ENCODE assay signal across 23 mouse cellular contexts in the genomic region with DNA sequence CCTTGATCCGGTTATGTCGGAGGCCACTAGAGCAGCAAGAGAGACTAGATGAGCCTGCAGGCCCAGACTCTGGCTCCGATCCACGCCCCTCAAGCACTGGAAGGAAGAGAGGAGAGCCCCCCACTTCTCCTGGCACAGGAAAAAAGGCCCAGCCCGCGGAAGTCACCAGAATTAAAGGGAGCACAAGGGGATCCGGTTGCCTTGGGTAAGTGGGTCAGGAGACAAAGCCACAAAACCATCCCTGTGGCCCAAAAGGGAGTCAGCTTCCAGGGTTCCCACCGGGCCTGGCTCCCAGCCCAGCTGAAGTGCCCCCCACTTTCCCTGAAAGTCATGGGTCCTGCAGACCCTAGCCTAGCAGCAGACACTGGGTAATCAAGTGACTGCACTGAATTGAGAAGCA. TPM values are rescaled to one million over a fixed set of nuclear protein-coding genes. Genes with fewer than 3 reads are reported as not detected.
DNase-seq lines count a peak whose midpoint lies in the region; ATAC-seq and TF ChIP-seq lines count a peak whose summit lies in the region.
"Had no signal": no experiment of that assay in that cellular context is flagged by ENCODE, and none has a peak within 500 bp of the region (broad histone marks: within the 10 kb centered on the region; RNA-seq: fewer than 3 reads in every experiment).

No protein-coding gene starts in this region.

- 46% methylated on average over 8 of the region's 8 CpGs for WGBS in hindbrain, postnatal 0 days
- WGBS in hindbrain, embryonic 12.5 days = 88% methylated on average over 8 of the region's 8 CpGs
- WGBS in midbrain, embryonic 11.5 days = 92% methylated on average over 8 of the region's 8 CpGs
- WGBS in midbrain, embryonic 10.5 days = 82% methylated on average over 8 of the region's 8 CpGs

- H3K27ac ChIP-seq in hindbrain, postnatal 0 days = no peak overlapping the region
- H3K27ac ChIP-seq in hindbrain, embryonic 12.5 days = no peak overlapping the region
- H3K27ac ChIP-seq in midbrain, embryonic 11.5 days (ENCODE audit: low read depth, low read length) = no peak overlapping the region
- no peak overlapping the region for H3K27ac ChIP-seq in midbrain, embryonic 10.5 days (replicated peaks)
- H3K27ac ChIP-seq: hindbrain, embryonic 10.5 days; limb, embryonic 15.5 days; liver, embryonic 14.5 days; stomach, postnatal 0 days had no signal

- H3K4me1 ChIP-seq in hindbrain, postnatal 0 days (ENCODE audit: insufficient read depth, low read length) = no peaks in the 10 kb centered on the region; the same call in 1 of the 2 replicates
- peaks cover 9% of the 10 kb centered on the region for H3K4me1 ChIP-seq in hindbrain, embryonic 12.5 days
- peaks cover 2% of the 10 kb centered on the region; the same call in 1 of the 2 replicates for H3K4me1 ChIP-seq in midbrain, embryonic 11.5 days (ENCODE audit: control insufficient read depth, insufficient read depth, low read length)
- peaks cover 12% of the 10 kb centered on the region for H3K4me1 ChIP-seq in midbrain, embryonic 10.5 days

- no peaks in the 10 kb centered on the region for H3K36me3 ChIP-seq in hindbrain, postnatal 0 days (ENCODE audit: insufficient read depth, low read length)
- H3K36me3 ChIP-seq in hindbrain, embryonic 12.5 days = no peaks in the 10 kb centered on the region
- no peaks in the 10 kb centered on the region for H3K36me3 ChIP-seq in midbrain, embryonic 11.5 days (ENCODE audit: control insufficient read depth, insufficient read depth, low read length)
- no peaks in the 10 kb centered on the region for H3K36me3 ChIP-seq in midbrain, embryonic 10.5 days
- H3K36me3 ChIP-seq: hindbrain, embryonic 10.5 days; limb, embryonic 15.5 days had no signal

- TF ChIP-seq CTCF in hindbrain, postnatal 0 days (IDR thresholded peaks at IDR 0.05; ENCODE audit: low read depth) = no peak

- peak; percentile 15 for DNase-seq in cerebellum, adult 9-10 months
- no peak for DNase-seq in cerebellum, adult 11 months
- peak; percentile 74 for DNase-seq in hindbrain, postnatal 0 days (ENCODE audit: low spot score)
- DNase-seq in midbrain, embryonic 11.5 days (ENCODE audit: low spot score, missing footprints) = peak; percentile 39
- DNase-seq in midbrain, embryonic 10.5 days (ENCODE audit: low spot score) = no peak
- peak; percentile 45 to 62 for DNase-seq in cerebellum, postnatal 10 days
- DNase-seq in gastrocnemius, postnatal 4 days (ENCODE audit: low spot score in 2 of 2) = no peak
- DNase-seq: adrenal gland, postnatal 10 days; heart, postnatal 10 days; kidney, adult 18-20 months; layer of hippocampus, postnatal 36 days; lung, embryonic 14.5 days; lung, postnatal 36 days; thymus, adult 2 months; thymus, postnatal 4 days had no signal

- peak; percentile 72 for ATAC-seq in hindbrain, postnatal 0 days
- no peak for ATAC-seq in hindbrain, embryonic 12.5 days (ENCODE audit: low FRiP score)
- ATAC-seq in midbrain, embryonic 11.5 days (ENCODE audit: low FRiP score) = no peak
- ATAC-seq: forebrain, embryonic 16.5 days; inflammation-experienced regulatory T-cells, adult 6 months had no signal

- no peaks in the 10 kb centered on the region for H3K9me3 ChIP-seq in hindbrain, postnatal 0 days (ENCODE audit: low read length)
- no peaks in the 10 kb centered on the region for H3K9me3 ChIP-seq in hindbrain, embryonic 12.5 days (replicated peaks)
- H3K9me3 ChIP-seq in midbrain, embryonic 11.5 days (ENCODE audit: control insufficient read depth, low read length) = no peaks in the 10 kb centered on the region
- no peaks in the 10 kb centered on the region for H3K9me3 ChIP-seq in midbrain, embryonic 10.5 days (replicated peaks)
- H3K9me3 ChIP-seq: hindbrain, embryonic 10.5 days; limb, embryonic 15.5 days had no signal

- no peaks in the 10 kb centered on the region for H3K27me3 ChIP-seq in hindbrain, postnatal 0 days (ENCODE audit: insufficient read depth, low read length)
- 0 out of 2 replicates have a peak, but pooled peaks cover 14% of the 10 kb centered on the region for H3K27me3 ChIP-seq in hindbrain, embryonic 12.5 days
- H3K27me3 ChIP-seq in midbrain, embryonic 11.5 days (ENCODE audit: control insufficient read depth, insufficient read depth, low read length) = no peaks in the 10 kb centered on the region
- H3K27me3 ChIP-seq in midbrain, embryonic 10.5 days (ENCODE audit: low read depth, poor library complexity, severe bottlenecking) = peaks cover 8% of the 10 kb centered on the region

- no peak overlapping the region for H3K4me3 ChIP-seq in hindbrain, postnatal 0 days (ENCODE audit: low read length)
- no peak overlapping the region for H3K4me3 ChIP-seq in hindbrain, embryonic 12.5 days
- no peak overlapping the region for H3K4me3 ChIP-seq in midbrain, embryonic 11.5 days (ENCODE audit: low read depth, low read length)
- H3K4me3 ChIP-seq in midbrain, embryonic 10.5 days = no peak overlapping the region
- H3K4me3 ChIP-seq: hindbrain, embryonic 10.5 days; limb, embryonic 15.5 days had no signal

- H3K9ac ChIP-seq in hindbrain, postnatal 0 days (replicated peaks; ENCODE audit: low read length) = no peak overlapping the region
- H3K9ac ChIP-seq in hindbrain, embryonic 12.5 days = no peak overlapping the region
- no peak overlapping the region for H3K9ac ChIP-seq in midbrain, embryonic 11.5 days (ENCODE audit: low read length)
- H3K9ac ChIP-seq: limb, embryonic 15.5 days; liver, embryonic 14.5 days; lung, embryonic 14.5 days had no signal

- H3K4me2 ChIP-seq in hindbrain, postnatal 0 days (ENCODE audit: low read depth, low read length) = no peak overlapping the region
- no peak overlapping the region for H3K4me2 ChIP-seq in hindbrain, embryonic 12.5 days (replicated peaks)
- H3K4me2 ChIP-seq in midbrain, embryonic 11.5 days = no peak overlapping the region
- H3K4me2 ChIP-seq: heart, embryonic 11.5 days; limb, embryonic 15.5 days; lung, embryonic 14.5 days had no signal

RNA-seq across cellular contexts. Expression of gene Ube2t, which starts 35.9 kb away (rescaled TPM):
- total RNA-seq in hindbrain, postnatal 0 days (2014; rRNA removed) = 4.5 and 5.3 TPM in 2 replicates
- 9.7 and 10.2 TPM in 2 replicates for polyA plus RNA-seq in hindbrain, postnatal 0 days (2015; fragmentation: Nextera tagmentation; extraction: Ambion mirVana)
- 26.6 and 30.8 TPM in 2 replicates for polyA plus RNA-seq in hindbrain, embryonic 12.5 days (2016; fragmentation: Nextera tagmentation; extraction: Ambion mirVana)
- 48.2 and 54.0 TPM in 2 replicates for polyA plus RNA-seq in midbrain, embryonic 11.5 days (2014; fragmentation: Nextera tagmentation; extraction: Ambion mirVana)
- 54.2 and 61.5 TPM in 2 replicates for polyA plus RNA-seq in midbrain, embryonic 10.5 days (2016; fragmentation: Nextera tagmentation; extraction: Ambion mirVana)
- total RNA-seq in gastrocnemius, postnatal 4 days (2021) = 1 to 10 TPM; 9.2 to 9.5 TPM

RNA-seq across cellular contexts. Expression of gene Ppp1r12b, which starts 42.5 kb away (rescaled TPM):
- 26.6 and 36.6 TPM in 2 replicates for total RNA-seq in hindbrain, postnatal 0 days (2014; rRNA removed)
- 12.5 and 12.9 TPM in 2 replicates for polyA plus RNA-seq in hindbrain, postnatal 0 days (2015; fragmentation: Nextera tagmentation; extraction: Ambion mirVana)
- polyA plus RNA-seq in hindbrain, embryonic 12.5 days (2016; fragmentation: Nextera tagmentation; extraction: Ambion mirVana) = 12.7 and 13.2 TPM in 2 replicates
- 7.5 and 9.2 TPM in 2 replicates for polyA plus RNA-seq in midbrain, embryonic 11.5 days (2014; fragmentation: Nextera tagmentation; extraction: Ambion mirVana)
- 5.7 and 6.8 TPM in 2 replicates for polyA plus RNA-seq in midbrain, embryonic 10.5 days (2016; fragmentation: Nextera tagmentation; extraction: Ambion mirVana)
- 100 to 1,000 TPM; 181 to 205 TPM for total RNA-seq in gastrocnemius, postnatal 4 days (2021)

Comparison
In these comparisons a context has a peak if more than half of its experiments do, and no peak if none do; other contexts are left out.
1. DNase-seq: peak in cerebellum, adult 9-10 months (single experiment), hindbrain, postnatal 0 days (single experiment), midbrain, embryonic 11.5 days (single experiment) and cerebellum, postnatal 10 days (2 of 2); none in cerebellum, adult 11 months (single experiment), midbrain, embryonic 10.5 days (single experiment) and gastrocnemius, postnatal 4 days (0 of 2).